Mouse (Mus musculus): Measurements from ENCODE around the gene Stat5a. TPM values are rescaled to one million over a fixed set of nuclear protein-coding genes. Genes with fewer than 3 reads are reported as not detected.

Stat5a gene
- total and polyA plus RNA-seq, 3 experiments, result 17.5 to 23.6 (median 23.0) TPM

- in situ Hi-C loops (cut with MboI; ENCODE audit: low pct_ligation_motif_present, low pct_unique_long_range_greater_than_20kb, low sequenced_read_pairs), result no loop called here
- Histone ChIP-seq H3K9ac (ENCODE audit: insufficient read depth, low read depth) (no peak overlapping the region), H3K4me1 (ENCODE audit: control insufficient read depth in 1 of 2, insufficient read depth in 2 of 2) (peaks cover 10 to 31% of the 10 kb centered on the region in 2 experiments; a peak in 3 of 4 replicates), H3K79me2 (replicated peaks; ENCODE audit: control insufficient read depth, extremely low read depth, insufficient read depth, poor library complexity, severe bottlenecking) (no peaks in the 10 kb centered on the region; the same call in 1 of the 2 replicates), H3K27ac (ENCODE audit: insufficient read depth, low read depth) (no peak overlapping the region), H3K4me2 (ENCODE audit: insufficient read depth, low read depth, poor library complexity, severe bottlenecking) (no peak overlapping the region), H3K4me3 (replicated peaks in 1 of 3; ENCODE audit: low read depth in 2 of 3, low read length in 2 of 3, poor library complexity in 1 of 3) (no peak overlapping the region), H3K36me3 (replicated peaks in 1 of 2; ENCODE audit: control insufficient read depth in 1 of 2, insufficient read depth in 1 of 2, low read length in 1 of 2) (peaks cover 48 to 89% of the 10 kb centered on the region in 2 experiments), H3K27me3 (replicated peaks) (no peaks in the 10 kb centered on the region), H3K9me3 (replicated peaks; ENCODE audit: low read length) (peaks cover 4% of the 10 kb centered on the region)
- DNase-seq (ENCODE audit: extremely low read depth), result no peak
- TF ChIP-seq CHD2 (IDR thresholded peaks at IDR 0.05; ENCODE audit: low read length) (no peak), ZMIZ1 (IDR thresholded peaks at IDR 0.05; ENCODE audit: low read depth, low read length) (no peak), MYC (IDR thresholded peaks at IDR 0.05; ENCODE audit: low read depth, low read length) (no peak), CTCF (conservative IDR thresholded peaks at IDR 0.05 in 1 of 2, IDR thresholded peaks at IDR 0.05 in 1 of 2; ENCODE audit: low read depth in 2 of 2, low read length in 2 of 2) (no peak), MAX (IDR thresholded peaks at IDR 0.05; ENCODE audit: low read length) (no peak), IRF4 (IDR thresholded peaks at IDR 0.05; ENCODE audit: low read depth, low read length) (no peak), ETS1 (conservative IDR thresholded peaks at IDR 0.05; ENCODE audit: low read depth, low read length) (no peak), BHLHE40 (IDR thresholded peaks at IDR 0.05; ENCODE audit: low read depth, low read length) (no peak)
- dilution Hi-C loops (cut with MboI; ENCODE audit: extremely low pct_ligation_motif_present, extremely low pct_unique_long_range_greater_than_20kb, low sequenced_read_pairs), result no loop called here
Measured at GRCm38 (mm10) chr11:100906885-100907284, 47.7 kb downstream of the Stat5a start.

GRCm38 (mm10) chr11:100908112-100908511 lies 49.0 kb downstream of the Stat5a start:
- DNase-seq (ENCODE audit: extremely low read depth), result no peak
- Histone ChIP-seq H3K4me1 (ENCODE audit: control insufficient read depth in 1 of 2, insufficient read depth in 2 of 2) (peaks cover 13 to 37% of the 10 kb centered on the region in 2 experiments), H3K9me3 (replicated peaks; ENCODE audit: low read length) (no peaks in the 10 kb centered on the region), H3K27me3 (replicated peaks) (no peaks in the 10 kb centered on the region), H3K9ac (ENCODE audit: insufficient read depth, low read depth) (no peak overlapping the region), H3K4me3 (replicated peaks in 1 of 3; ENCODE audit: low read depth in 2 of 3, low read length in 2 of 3, poor library complexity in 1 of 3) (no peak overlapping the region), H3K27ac (ENCODE audit: insufficient read depth, low read depth) (no peak overlapping the region), H3K4me2 (ENCODE audit: insufficient read depth, low read depth, poor library complexity, severe bottlenecking) (no peak overlapping the region), H3K36me3 (replicated peaks in 1 of 2; ENCODE audit: control insufficient read depth in 1 of 2, insufficient read depth in 1 of 2, low read length in 1 of 2) (peaks cover 42 to 85% of the 10 kb centered on the region in 2 experiments), H3K79me2 (replicated peaks; ENCODE audit: control insufficient read depth, extremely low read depth, insufficient read depth, poor library complexity, severe bottlenecking) (peaks cover 3% of the 10 kb centered on the region; the same call in 1 of the 2 replicates)
- TF ChIP-seq JUND (conservative IDR thresholded peaks at IDR 0.05; ENCODE audit: low read depth, low read length) (no peak), ETS1 (conservative IDR thresholded peaks at IDR 0.05; ENCODE audit: low read depth, low read length) (no peak)
- in situ Hi-C loops (cut with MboI; ENCODE audit: low pct_ligation_motif_present, low pct_unique_long_range_greater_than_20kb, low sequenced_read_pairs), result no loop called here
- dilution Hi-C loops (cut with MboI; ENCODE audit: extremely low pct_ligation_motif_present, extremely low pct_unique_long_range_greater_than_20kb, low sequenced_read_pairs), result no loop called here

GRCm38 (mm10) chr11:100908567-100908966 lies 49.4 kb downstream of the Stat5a start:
- peaks cover 15 to 40% of the 10 kb centered on the region in 2 experiments for H3K4me1 ChIP-seq (ENCODE audit: control insufficient read depth in 1 of 2, insufficient read depth in 2 of 2)

More at GRCm38 (mm10) chr11:100908567-100908966, 49.4 kb downstream of the Stat5a start:
- no peak overlapping the region for H3K27ac ChIP-seq (ENCODE audit: insufficient read depth, low read depth)
- H3K4me3 ChIP-seq (replicated peaks in 1 of 3; ENCODE audit: low read depth in 2 of 3, low read length in 2 of 3, poor library complexity in 1 of 3), result no peak overlapping the region
- H3K79me2 ChIP-seq (replicated peaks; ENCODE audit: control insufficient read depth, extremely low read depth, insufficient read depth, poor library complexity, severe bottlenecking), result peaks cover 3% of the 10 kb centered on the region; the same call in 1 of the 2 replicates
- DNase-seq (ENCODE audit: extremely low read depth), result no peak
- in situ Hi-C loops (cut with MboI; ENCODE audit: low pct_ligation_motif_present, low pct_unique_long_range_greater_than_20kb, low sequenced_read_pairs), result no loop called here
- H3K9me3 ChIP-seq (replicated peaks; ENCODE audit: low read length), result no peaks in the 10 kb centered on the region
- H3K9ac ChIP-seq (ENCODE audit: insufficient read depth, low read depth), result no peak overlapping the region
- no peak overlapping the region for H3K4me2 ChIP-seq (ENCODE audit: insufficient read depth, low read depth, poor library complexity, severe bottlenecking)
- H3K36me3 ChIP-seq (replicated peaks in 1 of 2; ENCODE audit: control insufficient read depth in 1 of 2, insufficient read depth in 1 of 2, low read length in 1 of 2), result peaks cover 38 to 84% of the 10 kb centered on the region in 2 experiments
- TF ChIP-seq UBTF (IDR thresholded peaks at IDR 0.05; ENCODE audit: low read depth, low read length) (no peak), GABPA (IDR thresholded peaks at IDR 0.05; ENCODE audit: insufficient replicate concordance, low read depth, low read length) (no peak), SMC3 (IDR thresholded peaks at IDR 0.05; ENCODE audit: low read depth, low read length) (no peak), MXI1 (IDR thresholded peaks at IDR 0.05; ENCODE audit: low read depth, low read length) (no peak), CHD1 (IDR thresholded peaks at IDR 0.05; ENCODE audit: low read depth, low read length) (no peak), PAX5 (IDR thresholded peaks at IDR 0.05; ENCODE audit: low read length) (no peak), USF1 (IDR thresholded peaks at IDR 0.05; ENCODE audit: low read depth, low read length) (no peak)
- dilution Hi-C loops (cut with MboI; ENCODE audit: extremely low pct_ligation_motif_present, extremely low pct_unique_long_range_greater_than_20kb, low sequenced_read_pairs), result no loop called here
- H3K27me3 ChIP-seq (replicated peaks), result no peaks in the 10 kb centered on the region
